Mouse (Mus musculus) liver, embryonic 14.5 days (tissue): ENCODE measurements around the gene Tmem8.

Experiments used
- CTCF ChIP-seq: IDR thresholded peaks from 2 replicates; pipeline ENCODE4 v1.5.1; 2016; ENCODE audit warnings: antibody characterized with exemption, low read depth, control low read depth
- EP300 ChIP-seq: IDR thresholded peaks from 2 replicates; pipeline ENCODE4 v1.6.1; 2016; ENCODE audit warnings: antibody characterized with exemption, low read depth

- TF ChIP-seq CTCF: no peak
- no peak for TF ChIP-seq EP300
These were observed 30.3 kb downstream of the Tmem8 start for GRCm38 (mm10) chr17:26143386-26143785.
